Mouse (Mus musculus) ES-E14 (cell line): ENCODE data around the gene Edem1.

Source experiments
- CHD2 ChIP-seq: IDR thresholded peaks from 2 replicates; pipeline ENCODE4 v1.6.1; 2014; ENCODE audit warnings: mild to moderate bottlenecking, low read depth, low read length, inconsistent platforms
- HCFC1 ChIP-seq: IDR thresholded peaks from 2 replicates; pipeline ENCODE4 v1.6.1; 2012; ENCODE audit warnings: low read length, inconsistent platforms, borderline replicate concordance; ENCODE audit not compliant: insufficient read depth
- MAFK ChIP-seq: IDR thresholded peaks from 2 replicates; pipeline ENCODE4 v1.6.1; 2014; ENCODE audit warnings: mild to moderate bottlenecking, low read depth, low read length, inconsistent platforms; ENCODE audit not compliant: insufficient read depth
- ZC3H11A ChIP-seq: IDR thresholded peaks from 2 replicates; pipeline ENCODE4 v1.6.1; 2012; ENCODE audit warnings: low read depth, mild to moderate bottlenecking, inconsistent platforms, low read length, borderline replicate concordance
- ZNF384 ChIP-seq: IDR thresholded peaks from 2 replicates; pipeline ENCODE4 v1.6.1; 2012; ENCODE audit warnings: low read depth, low read length, inconsistent platforms

- TF ChIP-seq CHD2 (no peak), ZNF384 (no peak), MAFK (no peak), HCFC1 (no peak), ZC3H11A (no peak)
These were observed 10.9 kb upstream of the Edem1 start for GRCm38 (mm10) chr6:108817510-108817909.
